Mouse (Mus musculus) telencephalon, adult 2 months (tissue): Measurements from ENCODE around the gene Gpx4.
"Not testable (repeated sequence)": the region's sequence is repeated elsewhere in the genome, so short reads cannot be mapped to it uniquely, and the experiment has no call there.

ENCODE experiments used
- DNase-seq: peaks from one replicate; pipeline ENCODE4 v3.0.0-alpha.2; 2011; ENCODE audit warnings: low read depth, low spot score

Gpx4 gene

GRCm38 (mm10) chr10:80023758-80024157 is 23.2 kb upstream of the Gpx4 start:
- DNase-seq, result no peak

- no peak for DNase-seq
Measured at GRCm38 (mm10) chr10:80024229-80025043, 22.5 kb upstream of the Gpx4 start.

GRCm38 (mm10) chr10:80025044-80025347 is 22.0 kb upstream of the Gpx4 start:
- no peak for DNase-seq

DNA sequence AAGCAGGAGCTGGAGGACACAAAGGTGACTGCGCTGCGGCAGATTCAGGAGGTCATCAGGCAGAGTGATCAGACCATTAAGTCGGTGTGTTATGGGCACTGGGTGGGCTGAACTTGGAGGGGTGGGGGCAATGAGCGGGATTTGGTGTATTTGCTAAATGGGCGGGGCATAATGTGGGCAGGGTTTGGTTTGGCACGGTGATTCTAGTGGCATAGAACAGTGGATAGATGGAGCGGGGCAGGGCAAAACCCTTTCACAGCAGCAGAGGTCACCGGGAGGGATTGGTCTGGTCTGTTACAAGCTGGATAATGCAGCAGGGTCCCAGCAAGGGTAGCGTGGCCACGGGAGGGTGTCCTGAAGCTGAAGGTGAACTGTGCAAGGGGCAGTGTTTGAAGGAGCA is 21.5 kb upstream of the Gpx4 start:
- no peak for DNase-seq

GRCm38 (mm10) chr10:80025889-80026288 is 21.1 kb upstream of the Gpx4 start:
- DNase-seq, result no peak

GRCm38 (mm10) chr10:80027681-80028520 is 19.1 kb upstream of the Gpx4 start:
- DNase-seq, result no peak

- DNase-seq, result no peak
Measured at GRCm38 (mm10) chr10:80028521-80028846, 18.5 kb upstream of the Gpx4 start.

DNA sequence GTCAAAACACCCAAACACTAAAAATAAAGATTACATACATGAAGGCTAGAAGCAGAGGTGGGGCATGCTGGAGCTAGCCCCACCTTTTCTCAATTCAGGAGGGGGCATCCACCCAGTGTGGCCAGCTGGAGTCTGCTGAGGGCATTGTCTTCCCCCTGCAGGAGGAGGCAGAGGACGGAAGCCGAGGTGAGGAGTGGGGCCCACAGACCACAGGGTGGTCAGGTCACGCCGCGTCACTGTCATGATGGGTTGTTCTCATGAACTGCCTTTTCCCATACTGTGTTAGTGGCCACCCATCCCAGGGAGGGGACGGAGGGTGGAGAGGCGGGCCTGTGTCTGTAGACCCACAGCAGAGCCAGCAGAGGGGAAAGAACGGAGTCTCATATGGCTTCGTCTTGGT is 16.8 kb upstream of the Gpx4 start:
- no peak for DNase-seq

GRCm38 (mm10) chr10:80030736-80031135 is 16.2 kb upstream of the Gpx4 start:
- DNase-seq, result no peak

DNA sequence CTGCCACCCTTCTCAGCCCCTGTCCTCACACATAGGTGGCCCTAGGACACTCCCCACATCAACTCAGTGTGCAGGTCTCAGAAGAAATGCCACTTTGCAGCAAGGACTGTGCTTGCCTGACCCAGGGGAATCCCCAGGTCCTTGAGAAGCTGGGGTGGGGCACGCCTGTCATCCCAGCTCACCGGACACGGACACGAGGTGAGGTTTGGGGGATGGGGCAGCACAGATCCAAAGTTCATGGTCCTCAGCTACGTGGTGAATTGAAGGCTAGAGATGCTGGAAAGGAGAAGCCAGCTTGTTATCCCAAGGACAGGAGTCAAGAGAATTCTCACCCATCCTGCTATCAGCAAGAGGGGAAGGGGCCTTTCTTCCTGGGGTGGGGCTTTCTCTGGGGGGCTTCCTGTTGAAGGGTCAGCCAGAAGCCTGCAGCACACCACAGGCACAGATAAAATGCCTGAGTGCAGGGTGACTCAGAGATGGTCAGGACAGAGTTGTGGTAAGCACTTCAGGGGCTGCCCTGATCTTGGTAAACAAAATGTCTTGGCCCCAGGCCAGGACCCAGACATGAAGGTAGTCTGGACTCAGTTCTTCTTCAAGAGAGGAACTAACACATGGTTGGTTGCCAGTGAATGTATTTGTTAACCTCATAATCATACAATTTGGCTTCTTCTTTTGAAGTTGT is 14.0 kb upstream of the Gpx4 start:
- no peak for DNase-seq

DNA sequence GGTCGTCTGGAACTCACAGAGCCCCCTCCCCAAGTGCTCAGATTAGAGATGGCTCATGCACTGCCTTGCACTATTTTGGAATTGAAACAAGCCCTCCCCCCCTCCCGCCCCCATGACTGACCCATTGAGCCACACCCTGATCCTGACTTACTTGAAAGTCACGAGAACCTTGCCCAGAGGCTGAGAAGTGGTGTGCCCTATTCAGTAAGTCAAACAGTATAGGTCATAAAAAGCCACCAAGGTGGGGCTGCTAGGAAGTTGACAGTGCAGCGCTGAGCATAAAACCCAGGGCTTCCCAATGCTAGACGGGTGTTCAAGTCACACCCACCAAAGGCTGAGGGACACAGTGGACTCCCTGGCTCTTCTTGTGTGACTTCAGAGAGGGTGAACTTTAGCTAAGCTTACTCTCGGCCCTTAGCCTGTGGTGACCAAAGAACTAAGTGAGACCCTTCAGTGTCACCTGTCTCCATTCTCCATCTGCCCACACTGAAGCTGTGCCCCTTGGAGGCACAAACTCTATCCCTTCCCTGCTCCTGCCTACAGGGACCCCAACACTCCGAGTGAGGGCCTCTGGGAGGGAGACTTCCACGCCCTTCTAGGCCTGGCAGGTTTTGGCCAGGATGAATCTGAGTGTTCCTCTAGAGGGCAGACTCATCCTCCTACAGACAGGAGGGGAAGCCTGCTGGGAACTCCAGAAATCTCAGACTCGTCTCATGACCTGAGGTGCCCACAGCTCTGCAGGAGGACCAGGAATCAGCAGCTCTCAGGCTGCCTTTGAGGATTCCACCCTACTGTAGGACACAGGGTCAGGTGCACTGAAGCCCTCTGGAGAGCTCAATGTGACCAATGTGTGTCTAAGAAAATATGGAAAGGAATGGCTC is 13.2 kb upstream of the Gpx4 start:
- DNase-seq, result no peak

DNA sequence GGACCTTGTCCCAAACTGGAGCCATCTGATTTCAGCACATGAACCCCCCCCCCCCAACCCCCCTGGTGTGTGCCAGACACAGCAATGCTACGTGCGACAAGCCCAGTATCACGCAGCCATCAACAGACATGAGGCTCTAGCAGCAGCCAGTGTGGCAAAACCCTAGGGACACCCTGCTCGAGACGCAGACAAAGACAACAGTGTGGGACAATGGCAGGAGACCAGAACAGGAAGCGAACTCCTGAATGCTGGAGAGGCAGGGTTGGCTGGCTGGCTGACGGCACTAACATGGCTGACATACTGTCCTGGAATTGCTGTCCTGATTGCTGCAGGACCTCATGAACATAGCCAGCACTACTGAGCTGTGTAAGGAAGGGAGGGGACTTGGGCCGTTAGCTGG is 11.8 kb upstream of the Gpx4 start:
- no peak for DNase-seq

GRCm38 (mm10) chr10:80035686-80036085 is 11.3 kb upstream of the Gpx4 start:
- DNase-seq, result no peak

DNA sequence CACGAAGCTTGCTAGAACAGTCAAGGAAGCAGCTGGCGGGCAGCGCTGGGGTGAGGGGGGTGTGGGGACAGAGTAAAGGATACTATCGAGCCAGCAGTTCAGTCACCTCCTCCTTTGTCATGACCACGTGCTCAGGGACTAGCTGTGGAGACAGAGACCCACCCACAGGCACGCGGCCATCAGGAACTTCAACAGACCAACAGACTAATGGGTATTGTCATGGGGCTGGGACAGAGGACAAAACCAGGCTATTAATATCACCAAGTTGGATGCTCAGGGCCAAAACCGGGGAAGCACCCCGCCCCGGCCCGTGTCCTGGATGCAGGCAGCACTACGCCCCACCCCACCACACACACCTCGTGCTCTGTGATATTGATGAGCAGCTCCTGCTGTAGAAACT is 10.1 kb upstream of the Gpx4 start:
- no peak for DNase-seq

DNA sequence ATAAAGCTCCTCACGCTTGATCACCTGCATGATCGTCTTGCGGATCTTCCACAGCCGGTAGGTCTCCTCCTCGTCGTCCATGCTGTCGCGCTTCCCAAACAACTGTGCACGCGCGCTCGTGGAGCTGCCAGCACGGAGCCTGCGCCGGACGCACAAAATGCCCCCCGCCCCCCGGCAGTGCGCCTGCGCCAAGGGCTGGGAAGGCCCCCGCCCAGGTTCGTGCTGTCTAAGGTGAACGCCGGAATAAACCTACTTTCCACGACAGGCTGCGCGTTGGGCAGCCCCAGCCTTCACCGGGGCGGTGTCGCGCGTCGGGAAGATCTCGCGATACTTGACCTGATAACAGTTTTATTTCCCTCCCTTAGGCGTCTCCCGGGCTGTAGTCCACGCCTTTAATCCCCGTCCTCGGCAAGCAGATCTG is 7.4 kb upstream of the Gpx4 start, which contains the start of gene Polr2e:
Gene Polr2e (minus strand): TSS at position 237 of the 421 bp plus-strand sequence.
- peak; percentile 96 for DNase-seq

- not testable (repeated sequence) for DNase-seq
Measured at GRCm38 (mm10) chr10:80041409-80042060, 5.4 kb upstream of the Gpx4 start.

- no peak for DNase-seq
Measured at GRCm38 (mm10) chr10:80044087-80044486, 2.9 kb upstream of the Gpx4 start.

GRCm38 (mm10) chr10:80045364-80045763 is 1.6 kb upstream of the Gpx4 start:
- DNase-seq, result not testable (repeated sequence)

- no peak for DNase-seq
Measured at GRCm38 (mm10) chr10:80045766-80046165, 1.2 kb upstream of the Gpx4 start.

DNA sequence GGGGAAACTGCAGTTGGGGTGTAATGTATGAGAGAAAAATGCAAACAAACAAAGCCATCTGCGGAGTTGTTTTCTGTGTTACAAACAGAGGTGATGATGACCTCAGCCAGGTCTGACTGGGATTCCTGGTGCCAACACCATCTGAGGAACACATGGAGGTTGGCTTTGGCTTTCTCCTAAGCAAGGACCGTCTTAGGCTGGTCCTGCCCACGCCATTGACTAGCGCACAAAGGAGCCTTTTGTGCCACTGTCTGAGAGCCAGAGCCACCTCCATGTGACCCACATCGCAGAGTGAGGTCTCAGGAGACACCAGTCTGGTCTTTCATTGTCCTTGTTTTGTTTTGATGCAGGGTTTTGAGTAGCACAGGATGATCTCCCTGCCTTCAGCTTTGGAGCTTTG is 1.4 kb downstream of the Gpx4 start:
- no peak for DNase-seq

- DNase-seq, result no peak
Measured at GRCm38 (mm10) chr10:80048834-80049233, 1.9 kb downstream of the Gpx4 start.
